Mouse (Mus musculus) spleen, adult 18-20 months (tissue): ENCODE results near the gene Mmd2.

Experiments
- DNase-seq, 2 experiments: peaks; one replicate each; pipeline ENCODE4 v3.0.0; 2022; ENCODE audit warnings: mixed read lengths in 2 of 2

The Mmd2 gene

GRCm38 (mm10) chr5:142545014-142545795 lies 63.4 kb downstream of the Mmd2 start:
- no peak for DNase-seq

- no peak for DNase-seq
These were observed 71.3 kb downstream of the Mmd2 start for GRCm38 (mm10) chr5:142537286-142537685.

GRCm38 (mm10) chr5:142535388-142535787 lies 73.2 kb downstream of the Mmd2 start:
- DNase-seq: no peak

- no peak for DNase-seq
These were observed 78.7 kb downstream of the Mmd2 start, which contains the start of gene Papolb for GRCm38 (mm10) chr5:142529915-142530314. Gene Papolb (minus strand): TSS chr5:142530076.

GRCm38 (mm10) chr5:142524711-142525464 lies 83.7 kb downstream of the Mmd2 start:
- DNase-seq: no peak

- no peak for DNase-seq
These were observed 87.3 kb downstream of the Mmd2 start for GRCm38 (mm10) chr5:142521195-142521866.

- no peak for DNase-seq
These were observed 88.2 kb downstream of the Mmd2 start for GRCm38 (mm10) chr5:142520360-142520759.

GRCm38 (mm10) chr5:142518973-142519372 lies 89.6 kb downstream of the Mmd2 start:
- no peak for DNase-seq
